Mouse (Mus musculus): ENCODE results near the gene Fbxw2. TPM values are rescaled to one million over a fixed set of nuclear protein-coding genes. Genes with fewer than 3 reads are reported as not detected.
"Not testable (repeated sequence)": the region's sequence is repeated elsewhere in the genome, so short reads cannot be mapped to it uniquely, and the experiment has no call there.

Gene Fbxw2
- 10 to 100 TPM; 89.3 to 94.3 TPM for total RNA-seq (2021)
- long read RNA-seq, experiment 1, transcript Fbxw2-208 (4 exons, 1,930 nt): major isoform, 23 of 69 reads
- long read RNA-seq, experiment 1, transcript Fbxw2-206 (8 exons, 1,923 nt): minor isoform, 7 of 69 reads
- long read RNA-seq, experiment 1, transcript Fbxw2-202 (8 exons, 1,838 nt): minor isoform, 7 of 69 reads
- long read RNA-seq, experiment 1, partial matches to known transcripts: 11 of 69 reads
- long read RNA-seq, experiment 1, other reads (novel, unspliced or antisense): 17 of 69 reads
- long read RNA-seq, experiment 2, full-length matches to known transcripts: 32 of 56 reads
- long read RNA-seq, experiment 2, partial matches to known transcripts: 8 of 56 reads
- long read RNA-seq, experiment 2, other reads (novel, unspliced or antisense): 16 of 56 reads

- DNase-seq (ENCODE audit: low spot score in 2 of 2): peak; percentile 92 to 94
Measured at GRCm38 (mm10) chr2:34825827-34826459, at the start of gene Fbxw2. TSS of gene Fbxw2 (minus strand) at chr2:34826311.

GRCm38 (mm10) chr2:34874816-34875345 lies 48.8 kb upstream of the Fbxw2 start, which contains the start of gene Psmd5:
TSS of gene Psmd5 (minus strand) at chr2:34874968.
- no peak for DNase-seq (ENCODE audit: low spot score in 2 of 2)

GRCm38 (mm10) chr2:34874271-34874670 lies 48.2 kb upstream of the Fbxw2 start, which contains the start of gene Cutal:
TSS of gene Cutal (plus strand) at chr2:34874396.
- DNase-seq (ENCODE audit: low spot score in 2 of 2): no peak

GRCm38 (mm10) chr2:34870520-34871474 lies 44.7 kb upstream of the Fbxw2 start:
- DNase-seq (ENCODE audit: low spot score in 2 of 2): peak; percentile 87 to 91

GRCm38 (mm10) chr2:34869680-34870079 lies 43.6 kb upstream of the Fbxw2 start:
- DNase-seq (ENCODE audit: low spot score in 2 of 2): no peak

GRCm38 (mm10) chr2:34857728-34858127 lies 31.6 kb upstream of the Fbxw2 start:
- no peak for DNase-seq (ENCODE audit: low spot score in 2 of 2)

- no peak for DNase-seq (ENCODE audit: low spot score in 2 of 2)
Measured at GRCm38 (mm10) chr2:34855265-34855664, 29.2 kb upstream of the Fbxw2 start.

- DNase-seq (ENCODE audit: low spot score in 2 of 2): no peak
Measured at GRCm38 (mm10) chr2:34847702-34848101, 21.6 kb upstream of the Fbxw2 start.

GRCm38 (mm10) chr2:34843211-34843939 lies 17.3 kb upstream of the Fbxw2 start:
- DNase-seq (ENCODE audit: low spot score in 2 of 2): peak; percentile 18

GRCm38 (mm10) chr2:34841706-34842105 lies 15.6 kb upstream of the Fbxw2 start:
- DNase-seq (ENCODE audit: low spot score in 2 of 2): peak; percentile 34 to 50

GRCm38 (mm10) chr2:34840143-34840542 lies 14.0 kb upstream of the Fbxw2 start:
- DNase-seq (ENCODE audit: low spot score in 2 of 2): not testable (repeated sequence)

- DNase-seq (ENCODE audit: low spot score in 2 of 2): no peak
Measured at GRCm38 (mm10) chr2:34835669-34836068, 9.6 kb upstream of the Fbxw2 start.

- DNase-seq (ENCODE audit: low spot score in 2 of 2): no peak
Measured at GRCm38 (mm10) chr2:34833624-34834023, 7.5 kb upstream of the Fbxw2 start.

- DNase-seq (ENCODE audit: low spot score in 2 of 2): not testable (repeated sequence)
Measured at GRCm38 (mm10) chr2:34832766-34833457, 6.8 kb upstream of the Fbxw2 start, which contains the start of gene Gm34653. TSS of gene Gm34653 (plus strand) at chr2:34833007.

GRCm38 (mm10) chr2:34830066-34830465 lies 4.0 kb upstream of the Fbxw2 start:
- not testable (repeated sequence) for DNase-seq (ENCODE audit: low spot score in 2 of 2)

- DNase-seq (ENCODE audit: low spot score in 2 of 2): no peak
Measured at GRCm38 (mm10) chr2:34828026-34828425, 1.9 kb upstream of the Fbxw2 start.

- DNase-seq (ENCODE audit: low spot score in 2 of 2): no peak
Measured at GRCm38 (mm10) chr2:34827591-34827990, 1.5 kb upstream of the Fbxw2 start.

- DNase-seq (ENCODE audit: low spot score in 2 of 2): peak in 1 of 2 experiments; percentile 4
Measured at GRCm38 (mm10) chr2:34826460-34827231, 535 bp upstream of the Fbxw2 start.

- DNase-seq (ENCODE audit: low spot score in 2 of 2): no peak
Measured at GRCm38 (mm10) chr2:34818492-34818891, 7.6 kb downstream of the Fbxw2 start.
